Mouse (Mus musculus) embryonic facial prominence, embryonic 11.5 days (tissue): ENCODE results near the gene Gpx3. TPM values are rescaled to one million over a fixed set of nuclear protein-coding genes. Genes with fewer than 3 reads are reported as not detected.
"Not testable (repeated sequence)": the region's sequence is repeated elsewhere in the genome, so short reads cannot be mapped to it uniquely, and the experiment has no call there.

Source experiments
- ATAC-seq: fragments of 200-750 bp; cut with Nextera tagmentation; replicated peaks from 2 replicates; pipeline ENCODE4 v1.8.0; 2017; ENCODE audit warnings: low read depth; ENCODE audit not compliant: insufficient number of reproducible peaks, low FRiP score, low TSS enrichment
- DNase-seq: peaks from one replicate; pipeline ENCODE4 v3.0.0-alpha.2; 2015; ENCODE audit warnings: low spot score
- H3K27ac ChIP-seq: fragments of 300-500 bp; sonication (generic); replicated peaks from 2 replicates; pipeline ENCODE4 v1.5.1; 2014; ENCODE audit warnings: mild to moderate bottlenecking, low read depth, low read length, control low read depth
- H3K27me3 ChIP-seq: fragments of 300-500 bp; sonication (generic); 2 replicates; pipeline ENCODE4 v1.6.1; 2014; ENCODE audit warnings: mild to moderate bottlenecking, low read length, moderate library complexity, mixed read lengths; ENCODE audit not compliant: control insufficient read depth, insufficient read depth
- H3K36me3 ChIP-seq: fragments of 300-500 bp; sonication (generic); replicated peaks from 2 replicates; pipeline ENCODE4 v1.6.1; 2014; ENCODE audit warnings: low read depth, mild to moderate bottlenecking, low read length, moderate library complexity, mixed read lengths; ENCODE audit not compliant: control insufficient read depth, insufficient read depth
- H3K4me1 ChIP-seq: fragments of 300-500 bp; sonication (generic); 2 replicates; pipeline ENCODE4 v1.6.1; 2014; ENCODE audit warnings: low read length, mixed read lengths; ENCODE audit not compliant: control insufficient read depth, insufficient read depth
- H3K4me2 ChIP-seq: fragments of 300-500 bp; sonication (generic); 2 replicates; pipeline ENCODE4 v1.6.1; 2014; ENCODE audit warnings: low read depth, mild to moderate bottlenecking, control low read depth, low read length, moderate library complexity
- H3K4me3 ChIP-seq: fragments of 300-500 bp; sonication (generic); 2 replicates; pipeline ENCODE4 v1.5.1; 2014; ENCODE audit warnings: low read depth, low read length, control low read depth
- H3K9ac ChIP-seq: fragments of 300-500 bp; sonication (generic); replicated peaks from 2 replicates; pipeline ENCODE4 v1.6.1; 2014; ENCODE audit warnings: mild to moderate bottlenecking, control low read depth, low read length
- H3K9me3 ChIP-seq: fragments of 300-500 bp; sonication (generic); replicated peaks from 2 replicates; pipeline ENCODE4 v1.6.1; 2016; ENCODE audit warnings: mild to moderate bottlenecking, low read length, inconsistent platforms, mixed read lengths; ENCODE audit not compliant: control insufficient read depth
- WGBS: fragments of 180-500 bp; shearing (Covaris S2); extraction: QIAGEN DNeasy Blood & Tissue Kit; methylation state at CpG from one replicate; pipeline ENCODE4 v1.1.7; 2014; 5-methylcytosine and 5-hydroxymethylcytosine counted together
- polyA plus RNA-seq: library from polyadenylated mRNA; unstranded; fragments of >200 nt; fragmentation: Nextera tagmentation; extraction: Ambion mirVana; gene quantifications from 2 replicates; pipeline ENCODE4 v1.2.1, GENCODE M21; 2014

The Gpx3 gene
- polyA plus RNA-seq, 1 experiment from 2014 or later = 70.6 TPM

GRCm38 (mm10) chr11:54940056-54940455, 37.8 kb downstream of the Gpx3 start:
- H3K9me3 ChIP-seq = no peaks in the 10 kb centered on the region
- no peaks in the 10 kb centered on the region; the same call in 1 of the 2 replicates for H3K36me3 ChIP-seq
- WGBS = 80% methylated on average over 7 of the region's 7 CpGs
- no peak overlapping the region for H3K4me2 ChIP-seq
- no peak overlapping the region for H3K4me3 ChIP-seq
- ATAC-seq (no peak), DNase-seq (no peak)
- H3K4me1 ChIP-seq = no peaks in the 10 kb centered on the region
- H3K27ac ChIP-seq = no peak overlapping the region
- H3K9ac ChIP-seq = no peak overlapping the region
- H3K27me3 ChIP-seq = no peaks in the 10 kb centered on the region

DNA sequence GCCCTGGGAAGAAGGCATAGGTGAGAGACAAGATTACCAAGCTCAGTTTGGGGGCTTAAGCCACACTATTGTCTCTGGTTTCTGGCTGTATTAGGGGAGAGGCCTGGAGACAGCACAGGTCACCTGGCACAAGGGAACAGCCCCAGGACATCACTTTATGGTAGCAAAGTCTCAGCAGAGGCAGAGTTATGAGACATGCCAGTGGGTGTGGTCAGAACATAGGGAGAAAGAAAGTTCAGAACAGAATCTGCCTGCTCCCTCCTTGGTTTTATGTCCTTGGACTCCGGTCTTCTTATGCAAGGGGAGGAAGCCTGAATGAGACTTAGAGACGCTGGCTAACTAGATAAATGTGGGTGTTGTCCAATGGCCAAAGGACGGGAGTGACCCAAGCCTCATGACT, 42.4 kb downstream of the Gpx3 start:
- Histone ChIP-seq H3K27ac (no peak overlapping the region), H3K4me2 (no peak overlapping the region), H3K27me3 (no peaks in the 10 kb centered on the region), H3K4me3 (no peak overlapping the region), H3K4me1 (no peaks in the 10 kb centered on the region), H3K9ac (no peak overlapping the region), H3K9me3 (no peaks in the 10 kb centered on the region), H3K36me3 (no peaks in the 10 kb centered on the region)
- no peak for ATAC-seq
- DNase-seq = no peak
- WGBS = 78% methylated on average over 3 of the region's 3 CpGs

GRCm38 (mm10) chr11:54949717-54950116, 47.5 kb downstream of the Gpx3 start:
- H3K27ac ChIP-seq = no peak overlapping the region
- no peaks in the 10 kb centered on the region for H3K4me1 ChIP-seq
- no peak overlapping the region for H3K4me2 ChIP-seq
- H3K27me3 ChIP-seq = no peaks in the 10 kb centered on the region
- 67% methylated on average over 1 of the region's 1 CpGs for WGBS
- DNase-seq = no peak
- ATAC-seq = no peak
- no peaks in the 10 kb centered on the region for H3K36me3 ChIP-seq
- H3K9ac ChIP-seq = no peak overlapping the region
- H3K9me3 ChIP-seq = no peaks in the 10 kb centered on the region
- no peak overlapping the region for H3K4me3 ChIP-seq

DNA sequence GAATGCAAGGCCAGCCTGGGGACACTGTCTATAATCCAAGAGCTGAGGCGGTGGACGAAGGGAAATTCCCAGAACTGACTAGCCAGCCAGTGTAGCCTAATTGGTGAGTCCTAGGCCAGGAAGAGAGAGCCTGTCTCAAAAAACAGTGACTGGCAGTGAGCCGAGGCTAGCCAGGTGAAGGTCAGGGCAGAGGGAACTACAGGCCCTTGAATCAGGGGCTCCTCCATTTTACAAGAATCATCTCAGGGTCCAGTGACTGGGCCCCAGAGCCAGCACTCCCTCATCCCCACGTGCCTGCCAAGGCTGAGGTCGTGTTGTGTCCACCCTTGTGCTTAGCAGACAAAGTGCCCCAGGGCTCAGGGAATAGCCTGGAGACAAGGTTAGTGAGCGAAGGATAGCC, 48.4 kb downstream of the Gpx3 start:
- ATAC-seq (no peak), DNase-seq (no peak)
- Histone ChIP-seq H3K4me1 (no peaks in the 10 kb centered on the region), H3K27me3 (no peaks in the 10 kb centered on the region), H3K36me3 (no peaks in the 10 kb centered on the region), H3K27ac (no peak overlapping the region), H3K4me3 (no peak overlapping the region), H3K4me2 (no peak overlapping the region), H3K9me3 (no peaks in the 10 kb centered on the region), H3K9ac (no peak overlapping the region)
- 83% methylated on average over 6 of the region's 6 CpGs for whole genome bisulfite sequencing

GRCm38 (mm10) chr11:54952651-54953050, 50.4 kb downstream of the Gpx3 start:
- H3K9ac ChIP-seq = no peak overlapping the region
- H3K4me1 ChIP-seq = no peaks in the 10 kb centered on the region
- no peak overlapping the region for H3K27ac ChIP-seq
- H3K9me3 ChIP-seq = no peaks in the 10 kb centered on the region
- no peaks in the 10 kb centered on the region for H3K36me3 ChIP-seq
- H3K4me3 ChIP-seq = no peak overlapping the region
- no peak for ATAC-seq
- no peak for DNase-seq
- H3K27me3 ChIP-seq = no peaks in the 10 kb centered on the region
- no peak overlapping the region for H3K4me2 ChIP-seq
- 74% methylated on average over 6 of the region's 6 CpGs for WGBS

DNA sequence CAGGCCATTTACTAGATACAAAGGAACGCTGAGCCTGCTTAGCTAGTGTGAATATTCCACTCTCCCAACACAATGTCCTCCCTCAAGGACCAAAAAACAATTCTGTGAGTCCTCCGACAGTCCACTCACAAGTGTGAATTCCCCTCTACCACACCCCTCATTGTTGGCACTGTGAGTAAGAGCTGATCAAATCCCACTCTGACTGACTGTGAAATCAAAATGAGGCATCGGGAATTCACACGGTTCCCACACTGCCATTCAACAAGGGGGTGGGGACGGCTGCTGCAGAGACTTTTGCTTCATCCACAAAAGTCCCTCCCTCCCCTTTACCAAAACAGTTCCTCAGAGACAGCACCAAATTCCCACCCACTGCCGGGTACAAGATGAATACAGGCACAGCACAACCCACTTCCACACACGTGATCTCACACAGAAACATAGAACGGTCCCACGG, 51.8 kb downstream of the Gpx3 start:
- DNase-seq (no peak), ATAC-seq (no peak)
- Histone ChIP-seq H3K4me3 (no peak overlapping the region), H3K4me2 (no peak overlapping the region), H3K27me3 (no peaks in the 10 kb centered on the region), H3K9ac (no peak overlapping the region), H3K4me1 (no peaks in the 10 kb centered on the region), H3K36me3 (no peaks in the 10 kb centered on the region), H3K9me3 (no peaks in the 10 kb centered on the region), H3K27ac (no peak overlapping the region)
- WGBS = 51% methylated on average over 9 of the region's 9 CpGs

DNA sequence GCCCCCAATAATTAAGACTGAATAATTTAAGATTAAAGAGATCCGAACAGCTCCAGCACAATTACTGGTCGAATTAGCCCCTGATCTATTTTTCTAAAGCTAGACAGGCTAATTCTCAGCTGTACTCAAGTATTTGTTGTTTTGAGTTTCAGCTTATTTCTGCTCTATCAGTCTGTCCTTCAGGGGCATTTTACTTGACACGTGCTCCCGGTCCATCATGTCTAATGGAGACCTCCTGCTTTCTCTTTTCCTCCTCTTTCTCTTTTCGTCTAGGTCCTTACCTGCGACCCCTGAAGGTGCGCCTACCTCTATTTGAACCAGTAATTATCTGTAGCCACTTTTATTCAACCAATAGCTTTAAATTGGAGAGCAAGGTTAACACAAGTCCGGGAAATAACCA, 52.5 kb downstream of the Gpx3 start:
- no peak for ATAC-seq
- Histone ChIP-seq H3K27me3 (no peaks in the 10 kb centered on the region), H3K4me1 (no peaks in the 10 kb centered on the region), H3K9ac (no peak overlapping the region), H3K4me3 (no peak overlapping the region), H3K4me2 (no peak overlapping the region), H3K36me3 (no peaks in the 10 kb centered on the region), H3K27ac (no peak overlapping the region), H3K9me3 (no peaks in the 10 kb centered on the region)
- no peak for DNase-seq
- 83% methylated on average over 8 of the region's 8 CpGs for WGBS

DNA sequence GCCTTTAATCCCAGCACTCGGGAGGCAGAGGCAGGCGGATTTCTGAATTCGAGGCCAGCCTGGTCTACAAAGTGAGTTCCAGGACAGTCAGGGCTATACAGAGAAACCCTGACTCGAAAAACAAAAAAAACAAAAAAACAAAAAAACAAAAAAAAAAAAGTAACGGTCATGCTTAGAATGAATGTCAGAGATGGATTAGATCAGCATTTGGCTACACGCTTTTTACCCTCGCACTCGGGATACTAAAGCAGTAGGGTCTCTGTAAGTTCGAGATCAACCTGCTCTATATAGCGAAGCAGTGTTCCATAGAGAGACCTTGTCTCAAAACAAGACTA, 53.1 kb downstream of the Gpx3 start:
- not testable (repeated sequence) for ATAC-seq
- WGBS = 43% methylated on average over 10 of the region's 10 CpGs

More for the DNA sequence above, 53.1 kb downstream of the Gpx3 start:
- H3K9me3 ChIP-seq, DNase-seq, H3K4me1 ChIP-seq, H3K27me3 ChIP-seq, H3K27ac ChIP-seq, H3K36me3 ChIP-seq: not testable (repeated sequence)
- H3K4me3 ChIP-seq = peak overlapping the region; percentile 85
- H3K9ac ChIP-seq = peak overlapping the region; percentile 76
- peak overlapping the region; percentile 61 for H3K4me2 ChIP-seq
